11 mouse cellular contexts compared by ENCODE assay signal in genomic region chr12:17710747-17711092, GRCm38 (mm10). TPM values are rescaled to one million over a fixed set of nuclear protein-coding genes. Genes with fewer than 3 reads are reported as not detected.
DNase-seq lines count a peak whose midpoint lies in the region; ATAC-seq lines count a peak whose summit lies in the region.
"Had no signal": no experiment of that assay in that cellular context is flagged by ENCODE, and none has a peak within 500 bp of the region (broad histone marks: within the 10 kb centered on the region; RNA-seq: fewer than 3 reads in every experiment).

No protein-coding gene starts in this region.

- H3K4me1 ChIP-seq in liver, embryonic 13.5 days (replicated peaks): peaks cover 59% of the 10 kb centered on the region
- peaks cover 25% of the 10 kb centered on the region for H3K4me1 ChIP-seq in liver, embryonic 11.5 days (replicated peaks; ENCODE audit: control insufficient read depth, insufficient read depth, low read length)
- H3K4me1 ChIP-seq in kidney, embryonic 16.5 days (ENCODE audit: insufficient read depth, low read length): peaks cover 42% of the 10 kb centered on the region
- peaks cover 33% of the 10 kb centered on the region for H3K4me1 ChIP-seq in neural tube, embryonic 15.5 days

- H3K4me3 ChIP-seq in liver, embryonic 13.5 days (replicated peaks): no peak overlapping the region
- no peak overlapping the region for H3K4me3 ChIP-seq in liver, embryonic 11.5 days (ENCODE audit: low read depth, low read length)
- no peak overlapping the region for H3K4me3 ChIP-seq in kidney, embryonic 16.5 days (ENCODE audit: low read length)
- no peak overlapping the region for H3K4me3 ChIP-seq in macrophage (ENCODE audit: inconsistent target)
- no peak overlapping the region for H3K4me3 ChIP-seq in neural tube, embryonic 15.5 days (replicated peaks)

- no peaks in the 10 kb centered on the region for H3K27me3 ChIP-seq in liver, embryonic 13.5 days
- H3K27me3 ChIP-seq in liver, embryonic 11.5 days (replicated peaks; ENCODE audit: control insufficient read depth, insufficient read depth, low read length): no peaks in the 10 kb centered on the region
- H3K27me3 ChIP-seq in kidney, embryonic 16.5 days (ENCODE audit: insufficient read depth, low read length): no peaks in the 10 kb centered on the region
- H3K27me3 ChIP-seq in neural tube, embryonic 15.5 days (replicated peaks): no peaks in the 10 kb centered on the region

- no peaks in the 10 kb centered on the region for H3K9me3 ChIP-seq in liver, embryonic 13.5 days (replicated peaks)
- no peaks in the 10 kb centered on the region for H3K9me3 ChIP-seq in liver, embryonic 11.5 days (ENCODE audit: control insufficient read depth, low read length)
- H3K9me3 ChIP-seq in kidney, embryonic 16.5 days (ENCODE audit: low read length): no peaks in the 10 kb centered on the region
- no peaks in the 10 kb centered on the region for H3K9me3 ChIP-seq in neural tube, embryonic 15.5 days (replicated peaks)

- DNase-seq in embryo, embryonic 10.5 days (ENCODE audit: low spot score): peak; percentile 39
- DNase-seq in embryo, embryonic 9.5 days (ENCODE audit: extremely low spot score): no peak
- DNase-seq in liver, embryonic 13.5 days: no peak
- DNase-seq in liver, embryonic 11.5 days (ENCODE audit: low spot score): no peak
- no peak for DNase-seq in testis, postnatal 10 days (ENCODE audit: low spot score)
- DNase-seq: cerebellum, adult 8-10 months; gastrocnemius, postnatal 36 days had no signal

- H3K36me3 ChIP-seq in liver, embryonic 13.5 days: no peaks in the 10 kb centered on the region
- no peaks in the 10 kb centered on the region for H3K36me3 ChIP-seq in liver, embryonic 11.5 days (ENCODE audit: control insufficient read depth, insufficient read depth, low read length)
- H3K36me3 ChIP-seq in kidney, embryonic 16.5 days (ENCODE audit: insufficient read depth, low read length): no peaks in the 10 kb centered on the region
- H3K36me3 ChIP-seq in macrophage (ENCODE audit: inconsistent target): no peaks in the 10 kb centered on the region
- H3K36me3 ChIP-seq in neural tube, embryonic 15.5 days: no peaks in the 10 kb centered on the region

- WGBS in liver, embryonic 13.5 days (ENCODE audit: insufficient replicate concordance): 19% methylated on average over 3 of the region's 3 CpGs
- 27% methylated on average over 3 of the region's 3 CpGs for WGBS in liver, embryonic 11.5 days
- WGBS in kidney, embryonic 16.5 days: 0% methylated on average over 3 of the region's 3 CpGs
- 8% methylated on average over 3 of the region's 3 CpGs for WGBS in macrophage (ENCODE audit: missing documents)
- 54% methylated on average over 3 of the region's 3 CpGs for WGBS in neural tube, embryonic 15.5 days

- ATAC-seq in liver, embryonic 13.5 days (ENCODE audit: low read depth): no peak
- no peak for ATAC-seq in liver, embryonic 11.5 days (replicated peaks; ENCODE audit: low FRiP score)
- ATAC-seq in kidney, embryonic 16.5 days (ENCODE audit: low FRiP score, low TSS enrichment): peak; percentile 65
- no peak for ATAC-seq in neural tube, embryonic 15.5 days (ENCODE audit: low FRiP score)
- ATAC-seq: forebrain, embryonic 16.5 days had no signal

- peaks cover 98% of the 10 kb centered on the region for H3K79me2 ChIP-seq in macrophage (ENCODE audit: inconsistent target)

- 0 out of 2 replicates have a peak overlapping the region, but pooled peaks have one; percentile 10 for H3K4me2 ChIP-seq in liver, embryonic 13.5 days
- H3K4me2 ChIP-seq in liver, embryonic 11.5 days: no peak overlapping the region
- peak overlapping the region; percentile 24 for H3K4me2 ChIP-seq in kidney, embryonic 16.5 days (replicated peaks; ENCODE audit: low read depth, low read length)
- no peak overlapping the region for H3K4me2 ChIP-seq in neural tube, embryonic 15.5 days

- no peak overlapping the region for H3K9ac ChIP-seq in liver, embryonic 13.5 days
- no peak overlapping the region for H3K9ac ChIP-seq in liver, embryonic 11.5 days (ENCODE audit: low read depth, low read length)
- H3K9ac ChIP-seq in kidney, embryonic 16.5 days (replicated peaks; ENCODE audit: low read length): no peak overlapping the region
- H3K9ac ChIP-seq in neural tube, embryonic 15.5 days (replicated peaks): no peak overlapping the region

- peak overlapping the region; percentile 23; the same call in 1 of the 2 replicates for H3K27ac ChIP-seq in liver, embryonic 13.5 days
- H3K27ac ChIP-seq in liver, embryonic 11.5 days (ENCODE audit: low read depth, low read length): no peak overlapping the region
- peak overlapping the region; percentile 83 for H3K27ac ChIP-seq in kidney, embryonic 16.5 days (ENCODE audit: low read length)
- peak overlapping the region; percentile 90 for H3K27ac ChIP-seq in macrophage
- H3K27ac ChIP-seq in neural tube, embryonic 15.5 days (replicated peaks): no peak overlapping the region

RNA-seq across cellular contexts. Expression of gene Hpcal1, which starts 20.1 kb away (rescaled TPM):
- 15.7 and 16.0 TPM in 2 replicates for polyA plus RNA-seq in liver, embryonic 13.5 days (2015; fragmentation: Nextera tagmentation; extraction: Ambion mirVana)
- 30.2 and 31.8 TPM in 2 replicates for polyA plus RNA-seq in liver, embryonic 11.5 days (2014; fragmentation: Nextera tagmentation; extraction: Ambion mirVana)
- 59.3 and 62.0 TPM in 2 replicates for polyA plus RNA-seq in kidney, embryonic 16.5 days (2015; fragmentation: Nextera tagmentation; extraction: Ambion mirVana)
- 10 to 100 TPM in 25 of 26 experiments, 1 to 10 TPM in 1; 7.3 to 55.5 (median 28.3) TPM for total RNA-seq in macrophage (2018; cell fraction: chromatin; rRNA removed)
- 100 to 1,000 TPM; 125 to 174 (median 149) TPM for total RNA-seq in macrophage (2018; cell fraction: cytosol; rRNA removed)
- total RNA-seq in macrophage (2018; cell fraction: nucleus; rRNA removed): 100 to 1,000 TPM in 4 of 26 experiments, 10 to 100 TPM in 22; 40.3 to 121 (median 76.1) TPM
- polyA plus RNA-seq in macrophage (2018): 131 to 142 TPM (median 142 TPM) in 3 replicates
- polyA plus RNA-seq in neural tube, embryonic 15.5 days (2015; fragmentation: Nextera tagmentation; extraction: Ambion mirVana): 130 and 133 TPM in 2 replicates

Comparison
In these comparisons a context has a peak if more than half of its experiments do, and no peak if none do; other contexts are left out.
1. H3K27ac ChIP-seq: peak in liver, embryonic 13.5 days (single experiment), kidney, embryonic 16.5 days (single experiment) and macrophage (single experiment); none in liver, embryonic 11.5 days (single experiment) and neural tube, embryonic 15.5 days (single experiment).
2. H3K4me2 ChIP-seq: peak in liver, embryonic 13.5 days (single experiment) and kidney, embryonic 16.5 days (single experiment); none in liver, embryonic 11.5 days (single experiment) and neural tube, embryonic 15.5 days (single experiment).